Mouse (Mus musculus): ENCODE measurements around the gene Ksr1. TPM values are rescaled to one million over a fixed set of nuclear protein-coding genes. Genes with fewer than 3 reads are reported as not detected.

The Ksr1 gene
- total RNA-seq (2021): 10 to 100 TPM in 1 of 2 experiments, 1 to 10 TPM in 1; 9.1 to 14.6 TPM
- 17.5 and 27.6 TPM in 2 replicates for polyA plus RNA-seq (2012; rRNA removed)
- long read RNA-seq, partial matches to known transcripts: 0 of 6 reads
- long read RNA-seq, other reads (novel, unspliced or antisense): 6 of 6 reads

DNA sequence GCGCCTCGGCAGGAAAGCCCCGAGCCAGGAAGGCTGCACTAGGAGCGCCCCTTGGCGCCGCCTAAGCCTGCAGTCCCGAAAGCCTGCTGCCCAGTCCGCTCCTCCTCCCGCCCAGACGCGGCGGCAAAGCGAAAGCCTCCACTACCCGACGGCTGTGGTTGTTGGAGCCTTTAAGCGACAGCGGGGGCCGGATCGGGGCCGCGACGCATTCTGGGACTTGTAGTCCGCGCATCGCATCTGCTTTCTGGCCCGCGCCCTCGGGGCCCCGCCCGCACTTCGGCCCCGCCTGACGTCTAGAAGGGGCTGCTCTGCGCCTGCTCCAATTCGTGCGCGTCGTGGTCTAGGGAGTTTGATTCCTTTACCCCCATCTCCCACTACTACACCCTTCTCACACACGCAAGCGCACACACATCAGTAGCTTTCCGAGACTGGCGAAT is at the start of gene Ksr1:
Gene Ksr1, minus strand, starts transcription at position 77 of the 437 bp plus-strand sequence.
- DNase-seq: peak; percentile 98

DNA sequence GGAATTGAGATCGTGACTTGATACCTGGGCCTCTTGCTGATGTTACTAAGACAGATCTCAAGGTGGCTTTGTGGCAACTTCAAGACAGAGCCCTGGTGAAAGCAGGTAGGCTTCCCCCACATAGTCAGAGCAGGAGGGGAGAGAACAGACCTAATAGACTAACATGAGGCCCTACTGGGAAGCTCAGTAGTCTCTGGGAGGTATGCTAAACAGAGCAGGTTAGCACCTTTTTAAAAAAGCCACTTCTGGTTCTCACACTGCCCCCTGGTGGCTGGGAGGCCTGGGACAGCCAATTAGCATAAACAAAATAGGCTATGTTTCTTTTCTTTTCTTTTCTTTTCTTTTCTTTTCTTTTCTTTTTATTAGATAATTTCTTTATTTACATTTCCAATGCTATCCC is 46.0 kb upstream of the Ksr1 start:
- DNase-seq: no peak

DNA sequence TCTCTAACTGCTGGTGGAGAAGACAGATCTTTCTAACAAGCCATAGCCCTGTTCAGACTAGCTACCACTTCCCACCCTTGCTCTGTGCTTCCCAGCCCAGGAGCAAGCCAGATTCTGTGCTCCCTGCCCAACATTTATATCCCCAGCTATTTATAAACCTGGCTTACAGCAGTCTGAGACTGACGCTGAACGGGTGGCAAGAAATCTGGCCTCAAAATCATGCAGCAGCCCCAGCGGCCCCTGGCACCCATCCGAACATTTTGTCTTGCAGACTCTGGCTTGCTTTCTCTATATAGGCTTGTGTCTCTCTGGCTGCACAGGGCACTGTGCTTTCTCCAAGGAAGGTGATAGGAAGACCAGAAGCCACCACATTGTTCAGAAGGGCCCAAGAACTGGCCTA is 45.0 kb upstream of the Ksr1 start:
- no peak for DNase-seq

DNA sequence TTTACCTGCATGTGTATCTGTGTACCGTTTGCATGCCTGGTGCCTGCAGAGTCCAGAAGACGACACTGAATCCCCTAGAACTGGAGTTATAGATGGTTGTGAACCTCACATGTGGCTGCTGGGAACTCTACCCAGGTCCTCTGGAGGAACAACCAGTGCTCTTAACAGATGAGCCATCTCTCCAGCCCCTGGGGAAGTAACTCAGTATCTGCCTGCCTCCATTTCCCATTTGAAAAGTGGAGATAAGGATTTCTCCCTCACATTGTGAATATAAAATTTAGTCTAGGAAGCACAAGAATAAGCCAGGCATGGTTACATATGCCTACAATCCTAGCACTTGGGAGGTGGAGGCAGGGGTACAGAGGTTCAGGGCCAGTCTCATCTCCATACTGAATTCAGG is 44.0 kb upstream of the Ksr1 start:
- DNase-seq: no peak

DNA sequence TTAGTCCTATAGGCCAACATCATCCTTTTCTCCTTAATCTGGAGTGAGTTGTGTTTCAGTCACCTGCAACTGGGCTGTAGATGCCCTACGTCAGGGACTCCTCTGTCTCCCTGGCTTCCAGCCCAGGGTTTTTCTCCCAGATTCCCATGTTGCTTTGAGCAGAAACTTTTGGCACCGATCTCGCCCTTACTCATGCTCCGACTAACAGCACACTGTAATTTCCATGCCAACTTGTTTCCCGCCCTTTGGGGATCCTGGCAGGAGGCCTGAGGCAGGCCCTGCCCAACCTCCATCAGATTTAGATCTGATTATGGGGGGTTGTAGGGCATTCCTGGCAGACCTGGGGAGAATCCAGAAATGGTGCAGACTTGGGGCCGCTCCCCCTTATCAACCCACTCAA is 42.0 kb upstream of the Ksr1 start:
- DNase-seq: peak; percentile 91

DNA sequence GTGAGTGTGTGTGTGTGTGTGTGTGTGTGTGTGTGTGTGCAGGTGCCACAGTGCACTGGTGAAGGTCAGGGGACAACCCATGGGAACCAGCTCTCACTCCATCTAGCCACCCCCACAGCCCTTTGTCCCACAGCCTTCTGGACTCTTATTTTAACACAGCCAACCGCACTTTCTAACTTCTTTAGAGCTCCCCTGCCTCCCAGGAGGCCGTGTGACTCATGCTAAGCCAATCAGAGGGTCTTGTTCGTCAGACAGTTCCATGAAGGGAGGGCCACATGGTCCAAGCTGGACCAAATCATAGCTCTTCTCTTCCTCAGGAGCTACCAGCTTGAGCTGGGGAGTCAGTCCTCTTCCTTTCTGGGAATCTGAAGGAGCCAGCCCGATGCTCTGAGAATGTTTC is 41.1 kb upstream of the Ksr1 start:
- no peak for DNase-seq

DNA sequence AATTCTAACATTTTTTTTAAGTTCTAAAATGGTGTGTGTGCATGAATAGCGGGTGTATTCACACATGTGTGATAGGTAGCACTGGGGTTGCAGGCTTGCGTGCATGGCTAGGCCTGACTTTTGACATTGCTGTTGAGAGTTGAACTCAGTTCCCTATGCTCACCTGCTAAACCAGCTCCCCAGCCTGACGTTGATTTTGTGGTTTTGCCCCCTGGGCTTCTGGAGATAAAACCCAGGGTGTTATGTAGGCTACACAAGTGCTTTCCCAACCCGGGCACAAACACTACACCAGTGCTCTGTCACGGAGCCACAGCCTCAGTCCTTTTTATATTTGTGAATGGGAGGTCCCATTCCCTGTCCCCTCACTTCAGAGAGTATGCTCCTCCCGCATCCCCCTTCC is 39.5 kb upstream of the Ksr1 start:
- no peak for DNase-seq

DNA sequence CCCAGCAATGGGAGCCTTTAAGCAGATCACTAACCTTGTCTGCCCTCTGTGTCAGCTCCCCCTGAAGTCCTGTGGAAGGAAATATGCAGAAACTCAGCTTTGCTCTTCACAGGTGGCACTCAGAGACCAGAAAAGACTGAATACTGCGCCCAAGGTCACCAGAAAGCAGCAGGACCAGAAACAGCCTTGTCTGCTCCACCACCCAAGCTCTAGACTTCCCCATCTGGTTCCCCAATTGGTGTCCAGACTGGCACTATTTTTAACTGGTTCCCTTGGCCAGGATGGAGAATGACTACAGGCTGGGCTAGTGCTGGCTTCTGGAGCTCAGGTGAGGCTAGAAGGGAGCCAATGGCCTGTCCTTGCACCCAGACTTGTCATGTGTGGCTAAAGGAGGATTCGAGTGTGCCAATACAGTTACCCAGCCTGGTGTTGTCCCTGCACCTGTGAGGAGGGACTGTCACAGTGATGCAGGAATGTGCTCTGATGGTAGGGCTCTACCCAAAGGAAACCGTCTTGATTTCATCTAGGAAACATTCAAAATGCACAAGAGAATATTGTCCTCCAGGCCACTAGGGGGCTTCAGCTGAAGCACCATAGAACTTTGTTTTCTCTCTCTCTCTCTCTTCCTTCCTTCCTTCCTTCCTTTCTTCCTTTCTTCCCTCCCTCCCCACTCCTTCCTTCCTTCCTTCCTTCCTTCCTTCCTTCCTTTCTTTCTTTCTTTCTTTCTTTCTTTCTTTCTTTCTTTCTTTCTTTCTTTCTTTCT is 38.1 kb upstream of the Ksr1 start:
- DNase-seq: no peak

DNA sequence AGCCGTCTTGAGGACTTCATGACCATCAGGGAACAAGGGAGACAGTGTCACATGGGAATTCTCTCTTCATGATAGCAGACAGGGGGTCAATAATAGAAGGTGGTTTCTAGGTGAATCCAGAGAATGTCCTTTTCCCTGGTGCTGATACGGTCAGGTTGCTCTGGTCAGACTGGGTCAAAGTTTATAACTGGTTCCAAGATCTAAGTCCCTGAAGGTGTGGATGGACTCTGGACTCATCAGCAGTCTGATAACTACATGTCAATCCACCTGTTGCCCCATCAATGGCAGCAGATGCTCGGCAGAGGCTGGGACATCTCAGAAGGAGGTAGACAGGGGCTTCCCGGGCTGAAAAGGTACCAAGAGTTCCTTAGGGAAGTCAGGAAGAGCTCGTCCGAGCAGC is 37.2 kb upstream of the Ksr1 start:
- no peak for DNase-seq

DNA sequence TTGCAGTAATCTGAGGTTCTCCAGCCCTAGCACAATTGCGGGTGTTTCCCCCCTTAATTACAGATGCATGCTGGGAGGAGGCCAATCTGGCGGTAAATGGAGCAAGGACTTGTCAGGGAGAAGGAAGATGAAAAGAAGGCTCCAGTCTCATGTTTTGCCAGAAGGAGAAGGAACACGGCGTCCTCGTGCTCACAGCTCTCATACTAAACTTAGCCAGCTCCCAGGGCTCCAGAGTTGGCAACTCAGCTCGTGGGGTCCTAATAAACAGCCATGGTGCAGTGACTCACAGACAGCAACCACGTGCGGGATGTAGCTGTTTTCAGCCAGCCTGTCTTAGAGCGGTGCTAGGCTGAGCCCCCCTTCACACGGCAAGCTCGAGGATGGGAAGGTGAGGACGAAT is 36.7 kb upstream of the Ksr1 start:
- DNase-seq: no peak

DNA sequence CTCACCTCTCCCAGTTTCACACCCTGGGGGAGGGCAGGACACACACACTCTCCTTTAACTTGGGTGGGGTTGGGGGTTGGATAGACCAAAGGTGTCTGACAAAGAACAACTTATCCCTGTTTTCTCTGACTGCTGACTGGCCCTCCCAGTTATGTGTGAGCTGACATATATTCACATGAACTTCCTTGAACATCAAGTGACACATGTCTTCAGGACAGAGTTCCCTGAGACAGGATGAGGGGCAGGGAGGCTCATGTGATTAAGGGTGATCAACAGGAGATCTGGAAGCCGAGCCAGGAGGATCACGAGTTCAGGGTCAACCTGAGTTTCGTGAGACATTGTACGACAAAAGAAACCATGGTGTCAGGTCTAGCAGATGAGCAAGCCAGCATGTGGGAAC is 35.7 kb upstream of the Ksr1 start:
- no peak for DNase-seq

DNA sequence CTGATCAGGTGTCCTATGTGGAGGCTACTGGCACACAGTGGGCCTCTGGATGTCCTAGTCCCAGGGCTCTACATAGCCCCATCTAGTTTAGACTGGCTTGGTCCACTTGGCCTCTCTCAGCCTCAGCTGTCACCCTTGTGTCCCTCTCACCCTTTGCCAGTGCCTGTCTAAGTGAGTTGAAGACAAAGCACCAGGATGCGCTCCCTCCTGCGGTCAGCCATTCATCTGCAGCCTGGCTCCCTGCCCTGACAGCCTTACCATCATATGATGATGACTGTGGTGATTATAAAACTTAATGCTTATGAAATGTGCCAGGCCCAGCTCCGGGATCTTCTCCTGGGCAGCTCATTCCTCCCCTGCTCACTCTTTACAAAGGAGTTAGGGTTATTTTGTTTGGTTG is 30.5 kb upstream of the Ksr1 start:
- DNase-seq: peak; percentile 69

DNA sequence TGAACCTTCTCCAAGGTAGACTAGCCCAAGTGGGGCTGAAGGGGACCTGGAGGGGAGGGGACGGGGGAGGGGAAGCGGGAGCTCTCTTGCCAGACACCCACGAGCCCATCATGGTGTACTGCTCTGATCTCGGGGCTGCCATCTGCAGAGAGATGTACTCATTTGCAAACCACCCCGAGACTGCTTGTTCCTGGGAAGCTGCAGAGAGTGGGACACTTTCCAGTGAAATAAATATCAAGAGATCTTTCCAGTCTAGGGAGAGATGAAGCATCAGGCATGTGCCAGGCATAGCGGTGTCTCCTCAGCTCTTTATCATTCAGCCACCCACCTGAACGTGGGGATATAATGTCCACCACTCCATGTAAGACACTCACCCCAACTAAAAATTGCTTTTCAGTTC is 25.8 kb upstream of the Ksr1 start:
- DNase-seq: no peak

DNA sequence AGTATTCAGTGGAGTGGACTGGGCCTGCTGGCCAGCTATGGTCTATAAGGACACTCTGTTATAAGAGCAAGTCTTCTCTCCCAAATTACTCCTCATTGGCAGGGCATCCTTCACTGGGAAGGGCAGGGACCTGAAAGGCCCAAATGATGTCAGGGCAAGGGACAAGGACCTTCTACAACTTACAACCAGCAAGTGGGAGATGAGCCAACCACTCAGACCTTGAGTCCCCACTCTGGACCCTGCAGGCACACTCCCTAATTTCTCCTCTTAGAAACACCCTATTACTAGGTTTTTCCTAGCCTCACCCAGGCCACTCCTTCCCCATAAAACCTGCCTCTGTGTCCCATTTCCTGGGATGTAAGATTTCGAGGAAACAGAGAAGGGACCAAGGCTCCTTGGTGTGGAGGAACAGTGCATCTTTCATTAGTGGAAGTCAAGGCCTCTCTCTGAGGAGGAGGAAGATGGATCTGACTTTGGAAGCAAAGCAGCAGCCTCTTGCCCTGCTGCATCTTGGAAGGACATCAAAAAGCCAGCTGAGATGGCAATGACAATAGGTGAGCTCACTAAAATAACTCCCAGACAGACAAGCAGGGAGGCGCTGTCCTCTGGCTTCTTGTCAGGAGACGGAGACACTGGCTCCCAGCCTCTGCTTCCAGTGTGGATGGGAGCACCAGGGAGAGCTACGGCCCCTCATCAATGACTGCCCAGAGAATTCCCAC is 20.5 kb upstream of the Ksr1 start:
- peak; percentile 24 for DNase-seq

DNA sequence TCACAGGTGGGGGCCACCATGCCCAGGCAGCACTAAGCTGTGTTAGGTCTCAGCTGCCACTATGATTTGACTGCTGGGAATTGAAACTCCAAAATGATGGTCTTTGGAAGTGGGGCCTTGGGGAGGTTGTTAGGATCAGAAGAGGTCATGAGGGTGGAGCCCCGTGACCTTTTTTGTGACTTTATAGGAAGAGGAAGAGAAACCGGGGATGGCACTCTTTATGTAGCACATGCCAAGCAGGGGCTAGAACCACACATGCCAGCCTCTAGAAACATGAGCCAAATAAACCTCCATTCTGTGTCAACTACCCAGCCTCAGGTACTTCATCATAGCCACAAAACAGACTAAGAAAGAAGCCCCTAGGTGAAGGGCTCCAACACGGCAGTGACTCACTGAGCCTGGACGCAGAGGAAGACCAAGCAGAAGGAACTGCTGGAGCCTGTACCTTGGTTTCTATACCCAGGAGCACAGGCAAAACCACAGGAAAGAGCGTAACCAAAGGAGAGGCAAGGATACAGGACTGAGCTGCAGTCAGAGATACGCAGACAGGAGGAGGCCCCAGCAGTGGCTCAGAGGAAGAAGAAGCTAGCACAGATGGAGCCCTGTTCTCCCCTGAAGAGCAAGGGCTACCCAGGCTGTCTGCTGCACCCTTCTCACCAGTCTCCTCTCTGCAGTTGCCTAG is 15.0 kb upstream of the Ksr1 start:
- no peak for DNase-seq

DNA sequence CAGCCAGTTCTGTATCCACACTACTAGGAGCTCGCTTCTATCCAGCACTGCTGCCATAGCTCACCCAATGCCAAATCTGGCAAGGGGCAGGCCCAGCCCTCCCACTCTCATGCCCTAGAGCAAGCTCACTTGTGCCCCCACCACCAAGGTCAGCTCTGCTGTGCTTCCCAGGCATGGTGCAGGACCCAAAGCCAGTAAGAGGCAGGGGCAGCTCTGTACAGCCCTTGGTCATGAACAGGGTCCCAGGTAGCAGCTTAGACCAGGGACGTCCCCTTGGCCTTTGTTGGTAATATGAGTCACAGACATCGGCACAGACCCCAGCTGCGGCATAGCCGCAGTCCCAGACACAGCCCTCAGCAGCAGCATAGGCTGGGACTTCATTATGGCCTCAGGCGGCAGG is 13.9 kb upstream of the Ksr1 start:
- DNase-seq: no peak

DNA sequence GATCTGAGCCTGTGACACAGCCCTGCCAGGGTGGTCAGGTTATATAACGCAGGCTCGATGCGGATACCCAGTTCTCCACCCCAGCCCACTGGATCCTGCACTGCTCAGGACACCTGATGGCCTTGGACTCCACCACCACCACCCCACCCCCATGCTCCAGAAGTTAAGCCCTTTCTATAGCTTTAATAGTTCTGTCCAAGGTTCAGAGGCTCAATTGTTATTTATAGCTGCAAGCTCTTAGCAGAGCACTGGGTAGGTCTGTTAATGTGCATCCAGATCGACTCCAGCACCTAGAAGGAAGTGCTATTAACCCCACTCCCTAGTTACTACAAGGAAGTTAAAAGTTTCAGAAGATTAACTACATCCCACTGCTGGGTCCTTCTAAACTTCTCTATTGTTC is 11.5 kb upstream of the Ksr1 start:
- DNase-seq: no peak

DNA sequence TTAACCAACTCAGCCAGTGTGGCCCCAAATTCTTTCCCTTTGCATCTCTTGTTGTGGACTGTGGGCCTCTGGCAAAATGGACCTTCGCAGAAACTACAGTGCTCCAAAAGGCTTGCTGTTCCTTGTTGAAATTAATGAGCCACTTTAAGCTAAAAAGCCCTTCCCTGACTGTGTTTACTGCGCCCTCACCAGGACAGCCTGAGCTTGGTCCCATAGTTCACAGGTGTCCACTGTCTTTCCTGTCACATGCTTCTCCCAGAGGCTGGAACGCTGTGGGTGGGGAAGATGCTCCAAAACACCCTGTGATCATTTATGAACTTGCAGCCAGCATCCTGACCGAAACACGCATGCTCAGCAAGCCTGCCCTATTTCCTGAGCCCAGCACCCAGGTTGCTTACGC is 9.1 kb upstream of the Ksr1 start:
- no peak for DNase-seq

DNA sequence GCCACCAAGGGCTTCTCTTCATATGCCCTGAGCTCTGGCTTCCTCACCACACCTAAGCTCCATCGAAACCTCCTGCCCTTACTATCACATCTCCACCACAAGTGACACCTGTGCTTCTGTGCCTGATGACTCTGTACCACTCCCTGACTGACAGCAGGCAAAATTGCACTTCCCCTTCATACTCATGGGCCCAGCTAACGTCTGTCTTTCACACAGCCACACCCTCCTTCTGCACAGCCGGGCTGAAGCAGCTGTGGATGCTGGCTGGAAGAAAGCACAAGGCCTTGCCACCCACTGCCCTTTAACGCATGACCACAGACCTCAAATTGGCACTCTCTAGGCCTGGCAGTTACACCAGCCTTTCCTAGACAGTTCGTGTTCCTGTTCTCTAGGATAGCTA is 6.5 kb upstream of the Ksr1 start:
- DNase-seq: no peak

DNA sequence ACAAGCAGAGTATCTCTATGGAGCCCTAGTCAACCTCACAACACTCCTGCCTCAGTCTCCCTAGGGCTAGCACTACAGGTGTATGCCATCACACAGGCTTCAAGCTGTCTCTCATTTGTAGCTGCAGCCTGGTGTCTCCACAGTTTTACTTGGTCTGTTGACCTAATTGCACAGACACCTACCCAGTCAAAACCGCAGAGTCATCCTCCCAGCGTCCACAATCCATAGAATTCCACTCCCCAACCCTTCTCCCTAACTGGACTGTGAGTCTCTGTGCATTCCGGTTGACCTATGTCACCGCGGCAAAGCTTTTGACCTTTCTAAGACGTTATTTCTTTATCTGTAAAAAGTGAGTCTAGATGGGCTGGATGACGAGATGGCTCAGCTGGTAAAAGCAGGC is 5.7 kb upstream of the Ksr1 start:
- no peak for DNase-seq

DNA sequence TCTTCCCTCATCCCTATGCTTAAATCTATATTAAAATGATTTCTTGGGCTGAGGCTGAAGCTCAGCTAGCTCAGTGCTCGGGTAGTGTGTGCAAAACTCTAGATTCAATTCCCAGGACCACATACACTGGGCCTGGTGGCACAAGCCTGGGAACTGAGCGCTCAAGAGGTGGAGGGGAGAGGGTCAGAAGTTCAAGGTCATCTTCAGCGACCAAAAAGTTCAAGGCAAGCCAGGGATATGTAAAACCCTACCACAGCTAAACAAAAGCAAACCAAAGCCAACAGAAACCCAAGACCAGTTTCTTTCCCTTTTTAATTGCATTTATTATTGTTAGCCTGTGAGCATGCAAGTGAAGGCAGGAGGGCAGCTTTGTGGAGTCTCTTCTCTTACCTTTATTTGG is 4.1 kb upstream of the Ksr1 start:
- DNase-seq: no peak

DNA sequence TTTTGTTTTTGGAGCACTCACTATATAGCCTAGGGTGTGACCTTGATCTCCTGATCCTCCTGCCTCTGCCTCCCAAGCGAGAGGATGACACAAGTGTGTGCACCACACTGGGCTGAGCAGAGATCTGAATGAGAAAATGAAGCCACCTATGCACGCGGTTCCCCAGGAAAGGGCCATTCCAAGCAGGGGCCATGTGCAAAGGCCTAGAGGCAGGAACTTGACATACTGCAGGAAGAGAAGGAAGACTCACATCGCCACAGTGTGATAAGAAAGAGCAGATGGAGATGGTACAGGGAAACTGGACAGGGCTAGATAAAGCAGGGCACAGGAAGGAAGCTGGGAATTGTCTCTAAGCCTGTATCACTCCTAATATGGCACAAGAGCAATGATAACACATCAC is 3.1 kb upstream of the Ksr1 start:
- no peak for DNase-seq

DNA sequence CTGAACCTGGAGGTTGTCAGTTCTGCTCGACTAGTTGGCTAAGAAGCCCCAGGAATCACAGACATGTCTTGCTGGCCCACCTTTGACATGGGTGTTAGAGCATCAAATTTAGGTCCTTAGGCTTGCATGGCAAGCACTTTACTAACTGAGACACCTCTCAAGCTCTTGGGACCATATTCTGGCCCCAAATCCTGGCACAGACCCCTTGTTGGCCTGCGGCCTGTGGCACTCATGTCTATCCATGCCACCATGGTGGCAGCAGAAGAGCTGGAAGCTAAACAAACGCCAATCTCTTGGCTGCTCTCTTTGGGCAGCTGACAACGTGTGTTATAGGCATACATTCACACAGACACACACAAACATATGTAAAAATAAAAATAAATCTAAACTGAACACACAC is 2.6 kb upstream of the Ksr1 start:
- no peak for DNase-seq
